Mouse (Mus musculus) mature B cell (primary cell): Measurements from ENCODE around the gene Grin1.

Source experiments
- in situ Hi-C: fragments of 300-500 bp; cut with MboI; formaldehyde crosslinking; loops from 2 replicates; pipeline ENCODE4 v1.14.3; 2019

Grin1 gene

DNA sequence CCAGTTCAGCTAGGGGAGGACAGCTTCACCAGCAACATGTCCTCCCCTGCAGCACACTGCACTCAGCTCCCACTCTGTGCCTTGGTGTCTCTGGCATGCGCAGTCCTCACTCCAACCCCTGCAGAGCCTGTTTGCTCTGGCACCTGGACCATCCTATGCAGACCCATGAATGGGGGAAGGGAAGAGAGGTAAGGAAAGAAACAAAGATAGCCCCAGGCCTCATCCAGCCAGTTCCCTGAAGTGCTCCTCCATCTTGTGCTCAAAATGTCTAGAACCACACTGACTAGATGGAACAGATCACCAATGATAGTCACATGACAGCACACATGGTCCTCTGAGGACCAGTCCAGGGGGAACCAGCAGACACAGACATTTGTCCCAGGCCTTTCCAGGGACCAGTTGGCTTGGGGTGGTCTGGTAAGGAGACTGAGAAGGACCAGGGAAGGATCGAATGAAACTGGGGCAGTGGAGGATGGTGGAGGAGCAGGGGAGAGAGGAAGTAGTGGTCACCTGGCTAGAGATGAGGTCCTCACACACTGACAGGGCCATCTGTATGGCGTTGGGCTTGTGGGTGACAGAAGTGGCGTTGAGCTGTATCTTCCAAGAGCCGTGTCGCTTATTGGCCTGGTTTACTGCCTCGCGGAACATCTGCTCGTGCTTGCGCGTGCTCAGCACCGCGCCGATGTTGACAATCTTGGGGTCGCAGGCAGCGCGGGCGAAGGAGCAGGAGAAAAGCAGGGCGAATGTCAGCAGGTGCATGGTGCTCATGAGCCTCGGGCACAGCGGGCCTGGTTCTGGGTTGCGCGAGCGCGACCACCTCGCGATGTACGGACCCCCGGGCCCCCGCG lies 644 bp downstream of the Grin1 start:
- in situ Hi-C loops = no loop called here

DNA sequence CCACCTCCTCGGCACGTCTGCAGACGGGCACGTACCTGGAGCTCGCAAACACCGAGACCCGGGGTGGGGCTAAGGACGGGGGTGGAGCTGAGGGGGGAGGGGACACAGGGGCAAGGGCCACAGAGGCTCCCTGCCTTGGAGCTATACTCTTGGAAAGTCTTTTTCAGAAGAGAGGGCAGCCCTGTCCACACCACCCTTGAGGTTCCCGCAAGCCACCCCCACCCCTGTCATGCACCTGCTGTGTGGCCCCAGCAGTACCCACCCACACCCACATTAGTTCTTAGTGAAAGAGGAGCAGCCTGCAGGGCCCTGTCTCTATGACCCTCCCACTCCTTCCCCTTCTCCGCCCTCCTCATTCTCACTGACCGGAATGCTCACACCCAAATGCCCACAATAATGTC lies 7.5 kb downstream of the Grin1 start:
- in situ Hi-C loops = no loop called here

- in situ Hi-C loops = no loop called here
These were observed 8.0 kb downstream of the Grin1 start for GRCm38 (mm10) chr2:25310969-25311368.

DNA sequence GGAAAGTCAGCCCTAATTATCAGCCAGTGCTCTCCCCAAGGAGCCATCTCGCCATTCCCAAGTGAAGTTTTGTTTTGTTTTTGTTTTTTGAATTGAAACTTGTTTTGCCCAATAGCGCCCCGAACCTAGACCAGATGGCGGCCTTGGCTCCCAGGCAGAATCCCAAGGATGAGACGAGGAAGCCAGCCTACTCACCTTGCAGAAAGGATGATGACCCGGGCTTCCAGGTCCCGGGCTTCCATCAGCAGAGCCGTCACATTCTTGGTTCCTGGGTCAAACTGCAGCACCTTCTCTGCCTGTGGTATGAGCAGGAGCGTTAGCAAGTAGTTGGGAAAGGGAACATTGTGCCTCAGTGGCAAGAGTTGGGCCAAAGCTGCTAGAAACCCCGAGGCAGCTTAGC lies 8.8 kb downstream of the Grin1 start:
- in situ Hi-C loops = no loop called here

- in situ Hi-C loops = no loop called here
These were observed 13.2 kb downstream of the Grin1 start for GRCm38 (mm10) chr2:25305587-25306359.

DNA sequence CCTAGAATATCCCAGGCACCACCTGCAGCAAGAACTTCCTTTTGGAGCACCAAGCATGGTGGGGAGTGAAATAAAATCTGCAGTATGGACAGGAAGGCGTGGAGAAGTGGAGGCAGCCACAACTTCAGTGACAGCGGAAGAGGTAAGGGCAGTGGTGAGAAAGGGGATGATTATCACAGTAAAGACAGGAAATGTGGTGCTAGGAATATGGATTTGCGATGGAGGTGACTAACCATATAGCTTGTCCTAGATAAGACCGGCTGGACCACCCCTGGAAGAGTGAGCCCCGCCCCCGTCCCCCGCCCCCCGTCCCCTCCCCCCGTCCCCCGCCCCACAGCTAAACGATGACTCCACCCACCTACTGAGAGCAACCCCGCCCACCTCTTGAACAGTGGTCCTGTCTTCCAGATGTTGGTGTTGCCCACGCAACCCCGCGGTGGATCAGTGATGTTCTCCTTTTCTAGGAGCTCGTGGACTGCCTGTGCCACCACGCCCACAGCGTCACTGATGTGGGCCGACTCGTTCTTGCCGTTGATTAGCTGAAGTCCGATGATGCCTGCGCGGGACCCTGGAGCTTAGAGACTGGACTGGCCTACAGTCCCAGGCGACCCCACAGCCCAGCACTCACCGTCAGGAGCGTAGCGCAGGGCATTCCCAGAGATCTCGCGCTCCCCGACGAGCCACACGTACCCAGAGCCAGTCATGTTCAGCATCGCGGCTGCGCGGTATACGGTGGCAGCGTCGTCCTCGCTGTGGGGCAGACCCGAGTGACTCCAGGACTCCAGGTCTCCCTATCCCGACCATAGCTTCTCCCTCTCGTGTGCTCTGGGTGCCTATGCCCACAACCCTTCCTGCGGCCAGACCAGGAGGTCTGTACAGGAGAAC lies 14.1 kb downstream of the Grin1 start:
- in situ Hi-C loops = no loop called here

DNA sequence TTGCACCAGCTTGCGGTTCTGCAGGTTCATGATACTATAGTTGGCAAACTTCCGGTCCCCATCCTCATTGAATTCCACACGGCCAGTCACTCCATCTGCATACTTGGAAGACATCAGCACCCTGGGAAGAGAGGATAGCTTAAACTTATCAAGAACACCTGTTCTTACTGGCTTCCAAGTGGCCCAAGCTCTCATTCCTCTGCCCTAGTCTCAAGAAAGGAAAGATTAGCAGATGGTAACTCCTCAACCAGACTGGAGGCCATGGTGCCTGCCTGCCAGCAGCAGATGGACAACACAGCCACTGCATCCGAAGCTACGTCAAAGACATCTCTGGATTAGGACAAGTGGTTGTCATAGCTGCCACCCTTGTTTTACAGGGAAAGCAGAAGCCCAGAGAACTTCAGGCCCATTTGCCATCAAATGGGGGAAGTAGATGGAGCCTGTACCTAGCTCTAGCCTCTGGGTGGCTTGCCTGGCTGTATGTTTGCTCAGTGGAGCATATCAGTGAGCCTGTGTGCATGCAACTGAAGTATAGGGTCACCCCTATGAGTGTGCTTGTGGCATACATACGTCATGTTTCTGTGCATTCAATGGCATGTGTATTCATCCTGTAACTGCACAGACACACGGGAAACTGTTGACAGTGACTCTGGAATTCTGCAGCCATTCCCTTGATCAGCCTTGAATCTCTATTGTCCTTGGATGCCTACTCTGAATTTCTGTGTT lies 14.9 kb downstream of the Grin1 start:
- in situ Hi-C loops = no loop called here

- in situ Hi-C loops = no loop called here
These were observed 15.5 kb downstream of the Grin1 start for GRCm38 (mm10) chr2:25303452-25303851.

DNA sequence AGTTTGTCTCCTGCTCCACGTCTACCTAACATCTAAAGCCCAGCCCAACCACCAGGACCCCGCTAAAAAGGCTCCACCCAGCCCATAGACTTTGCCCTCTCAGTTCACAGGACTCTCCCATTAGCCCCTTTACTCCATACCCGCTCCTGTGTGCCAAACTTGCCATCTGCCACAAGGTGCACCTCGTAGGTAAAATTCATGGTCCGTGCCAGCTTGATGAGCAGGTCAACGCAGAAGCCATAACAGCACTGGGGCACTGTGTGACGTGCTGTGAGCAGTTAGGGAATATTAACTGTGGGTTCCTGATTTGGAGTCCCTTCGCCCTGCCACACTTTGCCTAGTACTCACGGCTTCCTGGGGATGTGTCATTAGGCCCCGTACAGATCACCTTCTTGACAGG lies 20.9 kb downstream of the Grin1 start:
- in situ Hi-C loops = no loop called here

- in situ Hi-C loops = no loop called here
These were observed 21.9 kb downstream of the Grin1 start for GRCm38 (mm10) chr2:25297093-25297492.

GRCm38 (mm10) chr2:25293706-25294105 lies 25.3 kb downstream of the Grin1 start:
- in situ Hi-C loops = no loop called here

GRCm38 (mm10) chr2:25292856-25293255 lies 26.1 kb downstream of the Grin1 start:
- in situ Hi-C loops = no loop called here

GRCm38 (mm10) chr2:25292054-25292544 lies 26.9 kb downstream of the Grin1 start:
- in situ Hi-C loops = no loop called here

DNA sequence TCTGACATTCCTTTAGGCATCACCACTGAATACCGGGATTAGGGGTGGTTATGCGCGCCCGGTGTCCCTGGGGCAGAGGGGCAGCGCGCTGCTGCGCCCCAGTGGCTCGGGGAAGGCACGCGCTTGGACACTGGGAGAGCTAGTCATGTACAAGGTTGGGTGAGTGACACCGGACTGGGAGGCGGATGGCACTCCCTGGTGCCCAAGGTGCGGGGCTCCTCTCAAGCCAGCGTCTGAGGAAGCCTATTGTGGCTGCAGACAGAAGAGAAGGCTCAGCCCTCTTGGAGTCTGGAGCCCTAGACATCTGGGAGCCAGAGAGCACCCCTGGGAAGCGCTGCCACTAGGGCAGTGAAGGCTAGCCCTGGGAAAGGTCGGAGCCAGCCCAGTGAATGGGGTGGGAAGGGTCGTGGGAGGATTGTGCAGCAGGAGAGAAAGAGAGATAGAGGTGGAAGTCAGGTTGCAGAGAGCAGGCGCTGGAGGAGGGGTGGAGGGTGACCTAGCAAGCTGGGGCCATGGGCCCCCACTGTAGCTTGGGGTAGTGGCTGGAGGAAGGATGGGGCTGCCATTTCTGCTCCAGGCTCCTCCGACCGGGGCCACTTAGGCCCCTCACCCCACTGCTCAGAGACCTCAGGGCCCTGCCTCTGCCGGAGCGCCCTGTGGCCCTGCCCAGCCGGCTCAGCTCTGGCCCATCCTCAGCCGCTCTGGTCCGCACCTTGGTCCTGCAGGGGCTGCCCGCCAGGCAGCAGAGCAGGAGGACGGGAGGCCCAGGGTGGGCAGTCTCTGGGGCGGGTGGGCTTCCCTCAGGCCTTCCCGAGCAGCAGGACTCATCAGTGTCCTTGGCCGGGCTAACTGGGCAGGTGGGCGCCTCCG lies 27.6 kb downstream of the Grin1 start:
- in situ Hi-C loops = no loop called here

DNA sequence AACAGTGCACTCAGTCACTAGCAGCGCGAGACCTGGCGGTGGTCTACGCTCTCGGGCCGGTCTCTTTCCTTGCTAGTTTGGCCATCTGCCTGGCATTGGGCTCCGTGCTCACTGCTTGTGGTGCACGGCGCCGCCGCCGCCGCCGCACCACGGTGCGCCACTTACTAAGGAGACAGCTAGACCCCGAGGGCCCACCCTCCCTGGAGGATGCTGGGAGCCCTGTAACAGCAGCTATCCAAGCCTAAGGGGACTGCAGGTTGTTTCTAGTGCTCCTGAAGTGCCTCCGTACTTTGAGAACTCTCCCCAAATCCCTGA lies 28.2 kb downstream of the Grin1 start:
- in situ Hi-C loops = no loop called here

DNA sequence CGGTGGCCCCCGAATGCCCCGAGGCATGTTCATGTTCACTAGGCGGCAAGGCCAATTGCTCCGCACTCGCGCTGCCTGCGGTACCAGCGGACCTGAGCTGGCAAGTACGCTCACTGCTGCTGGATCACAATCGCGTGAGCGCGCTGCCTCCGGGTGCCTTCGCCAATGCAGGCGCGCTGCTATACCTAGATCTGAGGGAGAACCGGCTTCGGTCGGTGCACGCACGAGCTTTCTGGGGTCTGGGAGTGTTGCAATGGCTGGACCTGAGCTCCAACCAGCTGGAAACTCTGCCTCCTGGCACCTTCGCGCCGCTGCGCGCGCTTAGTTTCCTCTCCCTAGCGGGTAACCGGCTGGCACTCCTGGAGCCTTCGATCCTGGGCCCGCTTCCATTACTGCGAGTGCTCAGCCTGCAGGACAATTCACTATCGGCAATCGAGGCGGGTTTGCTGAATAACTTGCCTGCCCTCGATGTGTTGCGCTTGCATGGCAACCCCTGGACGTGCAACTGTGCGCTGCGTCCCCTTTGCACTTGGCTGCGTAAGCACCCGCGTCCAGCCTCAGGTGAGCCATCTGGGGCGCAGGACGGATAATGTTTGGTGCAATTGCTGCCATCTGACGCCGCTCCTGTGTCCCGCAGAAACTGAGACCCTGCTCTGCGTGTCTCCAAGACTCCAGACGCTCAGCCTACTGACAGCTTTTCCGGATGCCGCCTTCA lies 28.7 kb downstream of the Grin1 start:
- in situ Hi-C loops = no loop called here

- in situ Hi-C loops = no loop called here
These were observed 29.3 kb downstream of the Grin1 start, which contains the start of gene Lrrc26 for GRCm38 (mm10) chr2:25289651-25290050. Gene Lrrc26, plus strand, starts transcription at chr2:25289915.

DNA sequence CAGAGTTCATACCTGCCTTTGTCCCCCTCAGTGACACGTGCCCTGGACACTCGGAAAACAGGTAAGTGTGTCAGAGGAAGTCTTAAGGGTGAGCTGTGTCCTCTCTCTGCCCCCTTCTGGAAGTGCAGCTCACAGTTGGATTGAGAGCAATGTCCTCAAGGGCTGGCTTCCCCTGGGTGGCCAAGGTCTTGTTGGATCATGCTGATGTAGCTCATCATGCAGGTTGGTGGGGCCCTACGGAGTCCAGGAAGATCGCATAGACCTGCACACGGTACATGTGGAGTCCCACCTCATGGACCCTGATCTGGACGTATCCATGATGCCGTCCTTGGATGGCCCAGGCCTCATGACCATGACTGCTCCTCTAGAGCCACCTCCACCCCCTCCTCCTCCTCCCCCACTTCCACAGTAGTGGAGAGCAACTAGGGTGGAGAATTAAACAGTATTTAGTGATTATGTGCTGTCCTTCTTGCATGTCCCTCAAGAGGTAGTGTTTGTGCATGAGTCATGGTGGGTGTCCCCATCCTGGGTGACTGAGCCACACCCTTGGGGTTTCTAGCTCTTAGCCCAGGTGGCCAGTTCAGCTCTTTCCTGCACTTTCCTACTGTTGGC lies 30.1 kb downstream of the Grin1 start:
- in situ Hi-C loops = no loop called here

DNA sequence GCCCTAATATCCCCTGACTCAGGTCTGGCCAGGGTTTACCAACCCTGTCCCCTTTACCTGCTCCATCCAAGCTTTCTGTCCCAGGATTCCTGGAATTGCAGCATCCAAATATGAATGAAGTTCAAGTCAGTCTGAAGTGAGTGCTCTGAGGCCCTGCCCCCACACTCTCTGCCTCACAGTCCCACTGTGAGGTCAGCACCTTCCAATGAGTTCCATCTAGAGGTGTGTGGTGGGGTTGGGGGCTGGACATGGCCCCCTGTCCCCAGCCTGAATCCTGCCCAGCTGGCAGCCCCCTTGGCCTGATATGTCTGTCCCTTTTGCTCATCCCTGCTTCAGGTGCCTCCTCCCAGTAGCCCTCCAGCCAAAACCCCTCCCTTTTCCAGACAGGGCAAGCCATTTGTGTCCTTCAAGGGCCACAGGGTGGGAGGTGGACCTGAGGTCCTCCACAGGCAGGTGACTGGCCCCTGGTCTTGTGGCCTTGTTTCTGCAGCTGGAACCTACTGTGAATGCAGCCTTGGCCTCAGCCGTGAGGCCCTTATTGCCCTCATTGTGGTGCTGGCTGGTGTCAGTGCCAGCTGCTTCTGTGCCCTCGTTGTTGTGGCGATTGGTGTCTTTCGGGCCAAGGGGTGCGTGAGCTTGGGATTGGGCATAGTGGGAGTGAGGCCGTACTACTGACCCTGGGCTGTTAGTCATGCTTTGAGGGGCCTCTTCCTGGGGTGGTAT lies 30.9 kb downstream of the Grin1 start, which contains the start of gene Tmem210:
Gene Tmem210, plus strand, starts transcription at position 219 of the 723 bp plus-strand sequence.
- in situ Hi-C loops = no loop called here
